Mouse (Mus musculus): Measurements from ENCODE around the gene Ccdc124.

Ccdc124 gene

GRCm38 (mm10) chr8:70868559-70869198, 5.1 kb downstream of the Ccdc124 start:
- DNase-seq: peak; percentile 57

DNA sequence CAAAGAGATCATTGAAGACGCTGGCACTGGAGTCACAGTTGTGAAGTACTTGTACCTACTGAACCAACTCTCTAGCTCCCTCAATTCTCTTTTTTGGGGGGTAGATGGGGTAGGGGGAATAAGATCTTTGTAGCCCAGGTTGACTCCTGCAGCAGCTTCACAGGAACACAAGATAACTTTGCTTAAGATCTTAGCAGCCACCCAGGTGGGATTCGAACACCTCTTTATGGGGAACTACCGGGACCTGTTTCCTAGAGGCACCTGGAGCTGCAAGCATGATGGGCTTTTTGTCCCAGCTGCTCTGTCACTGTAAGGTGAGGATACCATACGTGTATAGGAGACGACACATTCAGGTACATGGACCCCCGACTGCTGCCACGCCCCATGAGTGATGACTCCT, 7.2 kb downstream of the Ccdc124 start:
- no peak for DNase-seq

DNA sequence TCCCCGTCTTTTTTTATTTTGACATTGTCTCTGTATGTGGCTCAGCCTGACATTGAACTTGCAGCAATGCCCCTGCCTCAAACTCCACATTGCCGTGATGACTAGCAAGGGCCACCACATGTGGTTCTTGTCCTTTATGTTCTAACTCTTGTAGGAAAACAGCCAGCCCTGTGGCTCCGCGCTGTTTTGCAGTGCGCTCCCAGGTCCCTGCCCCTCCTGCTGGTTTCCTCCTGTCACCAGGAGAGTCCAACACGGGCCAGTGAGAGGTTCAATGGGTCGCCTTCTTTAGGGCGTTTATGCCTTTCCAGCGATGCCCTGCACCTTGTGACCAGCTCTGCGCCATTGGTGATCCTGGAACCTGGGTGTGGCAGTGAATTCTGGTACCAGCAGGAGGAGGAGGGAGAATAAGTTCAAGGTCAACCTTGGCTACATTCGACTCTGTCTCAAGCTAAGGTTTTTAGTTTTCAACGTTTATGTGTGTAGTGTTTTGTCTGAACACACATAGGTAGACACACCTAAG, 7.7 kb downstream of the Ccdc124 start:
- DNase-seq: no peak

- DNase-seq: peak; percentile 99
Observed at GRCm38 (mm10) chr8:70865350-70866000, 8.3 kb downstream of the Ccdc124 start.

- DNase-seq: peak; percentile 58
Observed at GRCm38 (mm10) chr8:70864712-70865221, 9.0 kb downstream of the Ccdc124 start.

GRCm38 (mm10) chr8:70863956-70864711, 9.6 kb downstream of the Ccdc124 start:
- DNase-seq: peak; percentile 51

DNA sequence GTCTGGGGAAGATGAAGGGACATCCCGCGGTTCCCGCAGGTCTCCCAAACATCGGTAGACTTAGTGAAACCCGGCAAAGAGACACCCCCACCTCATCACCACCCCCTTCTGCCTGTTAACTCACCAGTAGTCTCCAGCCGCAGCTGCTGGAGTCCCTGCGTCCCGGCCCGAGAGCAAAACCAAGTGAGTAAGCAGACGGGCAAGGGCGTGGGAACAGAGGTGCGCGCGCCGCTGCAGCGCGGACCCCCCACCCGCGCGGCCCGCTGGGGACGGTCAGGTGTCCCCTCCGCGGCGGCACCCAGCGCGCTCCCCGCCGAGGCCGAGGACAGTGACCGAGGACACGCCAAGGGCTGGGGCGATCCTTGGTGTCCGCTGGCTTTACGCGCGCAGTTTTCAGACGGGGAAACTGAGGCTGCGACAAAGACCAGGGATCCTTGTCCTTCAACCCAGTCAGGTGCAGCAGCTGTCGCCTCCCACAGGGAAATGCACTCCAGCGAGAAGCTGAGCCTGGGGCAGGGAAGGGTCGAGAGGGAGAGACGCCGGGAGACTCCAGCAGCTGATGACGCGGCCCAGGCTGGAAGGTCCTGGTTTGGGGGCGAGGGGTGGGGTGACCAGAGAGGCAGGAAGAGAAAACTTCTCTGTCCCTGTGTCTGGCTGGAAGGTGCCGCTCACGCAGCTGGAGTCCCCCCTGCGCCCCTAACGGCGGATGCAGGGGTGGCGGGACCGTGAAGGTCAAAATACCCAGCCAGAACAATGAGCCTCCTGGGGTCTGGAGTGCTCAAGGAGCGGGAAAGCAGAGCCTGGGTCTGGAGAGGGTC, 10.7 kb downstream of the Ccdc124 start, which contains the start of gene Kcnn1:
TSS of gene Kcnn1 (minus strand) at position 435 of the 818 bp plus-strand sequence.
- peak; percentile 53 for DNase-seq

DNA sequence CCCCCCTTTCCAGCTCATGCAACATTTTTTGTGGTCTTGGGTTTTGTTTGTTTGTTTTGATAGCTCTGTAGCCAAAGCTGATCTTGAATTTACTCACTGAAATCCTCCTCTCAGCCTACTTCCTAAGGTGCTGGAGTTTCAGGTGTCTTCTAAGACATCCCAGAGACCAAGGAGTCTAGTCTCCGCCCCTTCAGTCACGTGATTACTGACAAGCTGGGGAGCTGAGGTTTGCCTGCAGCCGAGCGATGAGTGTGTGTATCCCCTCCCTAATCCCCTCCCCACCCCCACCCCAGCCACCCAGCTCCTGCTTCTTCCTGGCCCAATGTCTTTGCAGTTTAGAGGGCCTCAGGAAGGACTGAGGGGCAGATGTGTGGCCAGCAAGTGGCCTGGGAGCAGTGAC, 16.2 kb downstream of the Ccdc124 start:
- DNase-seq: no peak

GRCm38 (mm10) chr8:70856541-70857197, 17.1 kb downstream of the Ccdc124 start:
- peak; percentile 83 for DNase-seq

DNA sequence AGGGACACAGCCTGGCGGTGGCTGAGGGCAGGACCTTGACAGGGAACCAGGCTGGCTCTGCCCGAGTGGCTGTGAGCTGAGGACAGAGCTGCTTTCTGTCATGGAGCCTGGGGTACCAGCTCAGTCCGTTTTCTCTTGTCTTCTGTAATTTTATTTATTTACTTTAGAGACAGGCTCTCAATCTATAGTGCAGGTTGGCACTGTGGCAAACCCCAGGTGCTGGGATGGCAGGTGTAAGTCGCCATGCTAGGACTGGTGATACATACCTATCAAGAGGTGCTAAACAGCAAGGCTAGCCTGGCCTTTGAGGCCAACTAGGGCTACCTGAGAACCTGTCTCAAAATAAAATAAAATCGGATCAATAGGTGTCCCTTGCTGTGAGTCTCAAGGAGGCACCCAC, 17.7 kb downstream of the Ccdc124 start:
- DNase-seq: no peak

DNA sequence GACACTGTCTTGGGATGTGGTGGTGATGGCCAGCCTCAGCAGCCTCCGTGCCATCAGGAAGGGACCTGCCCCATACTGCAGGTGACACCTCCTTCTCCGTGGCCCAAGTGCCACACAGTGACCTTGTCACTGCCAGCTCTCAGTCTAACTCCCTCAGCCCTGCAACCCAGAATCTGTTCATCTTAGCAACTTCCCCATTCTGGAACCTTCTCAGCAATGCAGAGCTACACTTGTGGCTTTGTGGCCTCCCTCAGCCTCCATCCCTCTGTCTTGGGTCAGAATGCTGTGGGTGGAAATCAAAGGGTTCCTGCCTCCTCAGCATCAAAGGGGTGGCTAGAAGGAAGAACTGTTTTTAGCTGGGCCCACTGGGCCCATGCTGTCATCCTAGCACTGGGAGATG, 19.9 kb downstream of the Ccdc124 start:
- no peak for DNase-seq

DNA sequence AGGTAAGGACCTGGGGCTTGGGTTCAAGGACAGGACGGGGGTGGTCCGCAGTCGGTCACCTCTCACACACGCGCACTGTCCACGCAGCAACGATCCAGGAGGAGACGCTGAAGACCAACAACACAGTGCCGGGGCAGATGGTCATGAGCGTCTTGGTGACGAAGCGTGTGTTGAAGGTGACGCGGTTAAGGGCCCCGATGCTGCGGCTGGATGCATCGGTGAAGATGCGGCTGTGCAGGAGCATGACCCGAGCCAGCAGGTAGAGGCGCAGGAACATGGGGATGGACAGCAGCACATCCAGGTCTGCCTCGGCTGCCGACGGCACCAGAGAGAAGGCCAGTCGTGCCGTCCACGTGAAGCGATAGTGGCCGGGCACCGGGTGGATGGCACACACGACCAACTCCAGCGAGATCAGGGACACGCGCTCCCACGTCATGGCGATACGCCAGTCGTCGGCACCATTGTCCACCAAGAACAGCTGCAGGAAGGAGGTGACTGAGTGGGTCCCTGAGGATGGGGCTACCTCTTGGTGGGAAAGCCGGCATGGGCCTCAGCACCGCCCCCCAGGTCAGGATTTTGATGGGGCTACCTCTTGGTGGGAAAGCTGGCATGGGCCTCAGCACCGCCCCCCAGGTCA, 21.0 kb downstream of the Ccdc124 start:
- DNase-seq: no peak

DNA sequence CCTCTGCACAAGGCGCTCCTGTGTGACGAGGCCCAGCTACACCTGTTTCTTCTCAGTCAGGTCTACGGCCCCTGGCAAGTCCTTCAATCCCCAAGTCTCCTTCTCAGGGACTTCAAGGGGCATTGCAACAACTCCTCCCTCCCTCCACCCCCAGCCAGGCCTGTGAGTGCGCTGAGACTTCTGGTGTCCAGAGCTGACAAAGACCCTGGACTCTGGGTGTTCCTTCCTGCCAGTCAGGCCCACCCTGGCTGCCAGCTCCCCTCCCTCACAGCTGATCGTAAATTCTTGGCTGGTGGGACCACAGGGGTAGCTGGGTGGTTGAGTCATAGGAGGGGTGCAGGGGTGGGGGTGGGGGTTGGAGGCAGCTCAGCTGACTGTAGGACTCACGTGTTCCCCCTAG, 21.9 kb downstream of the Ccdc124 start:
- DNase-seq: no peak

GRCm38 (mm10) chr8:70850947-70851346, 22.8 kb downstream of the Ccdc124 start:
- DNase-seq: no peak

DNA sequence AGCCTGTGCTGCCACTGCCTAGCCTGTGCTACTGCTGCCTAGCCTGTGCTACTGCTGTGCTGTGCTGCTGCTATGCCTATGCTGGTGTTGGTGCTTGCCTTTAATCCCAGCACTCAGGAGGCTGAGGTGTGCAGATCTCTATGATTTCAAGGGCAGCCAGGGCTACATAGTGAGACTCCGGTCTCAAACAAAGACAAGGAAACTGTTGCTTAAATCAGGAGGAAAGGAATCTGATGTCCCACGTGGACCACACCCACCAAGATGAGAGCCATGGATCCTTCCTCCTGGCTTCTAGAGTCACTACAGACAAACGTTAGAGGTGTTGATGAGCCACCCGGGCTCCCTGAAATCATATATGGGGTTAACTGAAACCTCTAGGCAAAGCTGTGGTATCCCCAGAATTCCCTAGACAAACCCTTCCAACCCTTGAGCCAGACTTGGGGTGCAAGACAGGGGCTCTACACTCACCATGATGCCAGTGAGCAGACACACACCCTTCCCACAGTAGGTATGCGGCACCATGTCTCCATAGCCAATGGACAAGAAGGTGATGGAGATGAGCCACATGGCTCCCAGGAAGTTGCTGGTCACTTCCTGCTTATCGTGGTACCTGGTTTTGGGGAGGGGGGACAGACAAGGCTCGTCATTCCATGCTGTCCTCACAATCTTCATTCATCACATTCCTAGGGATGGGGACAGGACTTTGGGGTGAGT, 23.4 kb downstream of the Ccdc124 start:
- no peak for DNase-seq

DNA sequence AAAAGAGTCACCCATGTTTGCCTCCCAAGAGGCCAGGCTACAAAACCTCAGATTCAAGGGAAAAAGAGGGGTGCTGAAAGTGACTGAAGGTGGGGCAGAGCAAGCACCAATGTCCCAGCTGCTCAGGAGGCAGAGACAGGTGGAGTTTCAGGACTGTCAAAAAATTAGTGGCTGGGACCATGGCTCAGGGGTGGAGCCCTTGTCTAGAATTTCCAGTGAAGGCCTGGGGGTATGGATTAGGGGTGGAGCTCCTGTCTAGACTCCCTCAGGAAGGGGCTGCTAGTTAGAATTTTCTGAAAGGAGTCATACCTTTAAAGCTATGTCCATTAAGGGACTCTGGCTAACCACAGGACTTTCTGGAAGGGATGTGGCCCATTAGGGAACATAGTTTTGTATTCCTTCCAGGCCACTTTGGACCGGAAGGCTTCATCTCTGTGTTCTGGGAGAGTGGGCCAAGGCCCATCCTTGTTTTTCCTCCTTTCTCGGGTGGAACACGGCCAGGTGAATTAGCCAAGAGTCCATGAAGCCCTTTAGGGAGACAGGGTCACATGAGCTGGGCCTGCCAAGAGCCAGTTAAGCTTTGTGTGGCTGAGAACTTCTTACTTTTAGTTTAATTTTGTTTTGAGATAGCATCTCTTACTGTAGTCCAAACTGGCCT, 24.3 kb downstream of the Ccdc124 start:
- no peak for DNase-seq

DNA sequence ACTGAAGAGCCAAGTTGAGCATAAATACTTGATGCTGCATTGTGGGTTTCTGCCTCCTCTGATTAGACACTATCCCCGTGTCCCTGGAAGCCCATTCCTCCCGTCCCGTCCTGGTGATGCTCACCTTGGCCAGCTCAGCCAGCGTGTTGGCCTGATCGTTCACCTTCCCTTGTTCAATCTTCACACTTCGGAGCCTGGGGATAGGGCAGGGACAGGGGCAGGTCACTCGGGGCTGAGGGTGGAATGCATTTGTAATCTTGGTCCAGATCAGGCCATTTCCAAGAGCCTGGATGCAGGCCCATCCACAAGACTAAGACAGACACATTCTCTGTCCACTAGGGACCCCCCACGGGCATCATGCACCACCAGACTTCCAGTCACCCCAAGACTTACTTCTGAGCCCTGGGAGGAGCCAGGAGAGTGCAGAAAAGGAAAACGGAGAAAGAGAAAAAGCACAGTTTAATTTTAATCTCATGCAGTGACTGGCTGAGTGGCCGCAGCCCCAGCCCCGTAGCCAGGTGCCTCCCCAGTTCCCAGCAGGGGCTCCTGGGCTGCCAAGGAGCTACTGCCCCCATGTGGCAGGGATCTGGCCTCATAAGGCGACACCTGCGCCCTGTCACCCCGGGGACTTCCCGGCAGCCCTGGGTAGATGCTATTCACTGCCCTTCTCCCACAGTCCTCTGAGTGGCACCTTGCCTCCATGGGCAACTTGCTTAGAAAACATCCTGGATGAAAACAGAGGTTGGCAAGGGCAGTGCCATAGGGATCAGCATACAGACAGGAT, 27.2 kb downstream of the Ccdc124 start:
- no peak for DNase-seq

GRCm38 (mm10) chr8:70845108-70845507, 28.6 kb downstream of the Ccdc124 start:
- no peak for DNase-seq

DNA sequence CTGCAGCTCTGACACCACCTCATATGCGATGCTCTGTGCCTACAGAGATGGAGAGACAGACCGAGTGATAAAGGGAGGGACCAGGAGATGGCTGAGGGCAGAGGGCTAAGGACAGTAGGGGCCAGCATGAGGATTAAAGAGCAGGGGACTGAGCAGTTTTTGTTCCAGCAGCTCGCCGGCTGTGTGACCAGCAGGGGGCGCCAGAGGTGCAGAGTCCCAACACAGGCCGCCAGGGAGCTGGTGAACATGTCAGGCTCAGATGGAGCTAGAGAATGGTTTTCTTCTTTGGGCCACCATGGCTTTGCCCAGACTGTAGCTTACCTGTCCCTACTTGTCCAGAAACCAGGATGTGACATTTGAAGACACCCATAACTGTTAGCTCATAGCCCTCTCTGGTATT, 29.2 kb downstream of the Ccdc124 start:
- DNase-seq: peak; percentile 75
